Mouse (Mus musculus) heart, adult 2 months (tissue): ENCODE data around the gene Fuk.

Experiments used
- CTCF ChIP-seq: fragments of 200-600 bp; IDR thresholded peaks from 2 replicates; pipeline ENCODE4 v1.8.1; 2022; ENCODE audit warnings: antibody characterized with exemption, mild to moderate bottlenecking, moderate library complexity
- POLR2A ChIP-seq: fragments of 200-500 bp; IDR thresholded peaks from 2 replicates; pipeline ENCODE4 v1.6.1; 2011; ENCODE audit warnings: mild to moderate bottlenecking, low read depth, low read length, control low read depth; ENCODE audit not compliant: insufficient read depth

GRCm38 (mm10) chr8:110945716-110946115 lies 43.4 kb upstream of the Fuk start:
- TF ChIP-seq CTCF (no peak), POLR2A (no peak)
